Comparison of ENCODE assay signal across 38 mouse cellular contexts in the genomic region with DNA sequence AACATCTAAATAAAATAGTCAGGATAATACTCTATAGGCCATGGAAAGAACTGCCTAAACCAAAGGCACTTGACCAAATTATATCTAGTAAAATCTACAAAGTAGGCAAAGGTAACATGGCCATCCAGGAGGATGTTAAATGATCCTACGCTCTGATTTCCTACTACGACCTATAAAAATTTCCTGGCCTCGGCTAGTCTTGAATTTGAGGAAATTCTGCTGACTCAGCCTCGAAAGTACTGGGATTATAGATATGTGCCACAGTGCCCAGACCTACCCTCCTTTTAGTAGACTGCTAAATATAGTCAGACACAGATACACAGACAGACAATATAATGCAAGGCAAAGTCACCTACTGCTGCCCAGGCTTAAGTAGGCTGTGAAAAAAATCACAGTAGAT. TPM values are rescaled to one million over a fixed set of nuclear protein-coding genes. Genes with fewer than 3 reads are reported as not detected.
"Had no signal": no experiment of that assay in that cellular context is flagged by ENCODE, and none has a peak within 500 bp of the region (broad histone marks: within the 10 kb centered on the region; RNA-seq: fewer than 3 reads in every experiment).

No protein-coding gene starts in this region.

- H3K27ac ChIP-seq: limb, embryonic 10.5 days; limb, embryonic 12.5 days; limb, embryonic 13.5 days; limb, embryonic 15.5 days; liver, embryonic 12.5 days; liver, embryonic 13.5 days; liver, embryonic 14.5 days; liver, embryonic 15.5 days; lung, embryonic 15.5 days; macrophage; midbrain, embryonic 10.5 days; midbrain, embryonic 12.5 days; midbrain, embryonic 13.5 days; midbrain, embryonic 15.5 days; neural tube, embryonic 12.5 days had no signal

- H3K4me2 ChIP-seq: limb, embryonic 12.5 days; limb, embryonic 13.5 days; limb, embryonic 15.5 days; liver, embryonic 11.5 days; liver, embryonic 12.5 days; liver, embryonic 13.5 days; liver, embryonic 15.5 days; lung, embryonic 14.5 days; lung, embryonic 15.5 days; midbrain, embryonic 11.5 days; midbrain, embryonic 12.5 days; midbrain, embryonic 13.5 days; midbrain, embryonic 15.5 days; neural tube, embryonic 12.5 days had no signal

- DNase-seq: left cerebral cortex, postnatal 4 days; liver; liver, embryonic 13.5 days; liver, postnatal 0 days; lung, adult 18-20 months; lung, adult 2 months; lung, embryonic 14.5 days; lung, postnatal 10 days; lung, postnatal 14 days; lung, postnatal 36 days; lung, postnatal 4 days; midbrain, embryonic 14.5 days had no signal

- H3K9ac ChIP-seq: limb, embryonic 12.5 days; limb, embryonic 13.5 days; limb, embryonic 15.5 days; liver, embryonic 12.5 days; liver, embryonic 13.5 days; liver, embryonic 14.5 days; liver, embryonic 15.5 days; liver, postnatal 0 days; lung, embryonic 14.5 days; lung, embryonic 15.5 days; midbrain, embryonic 12.5 days; midbrain, embryonic 13.5 days; midbrain, embryonic 15.5 days; neural tube, embryonic 12.5 days had no signal

- H3K4me1 ChIP-seq: limb, embryonic 10.5 days; limb, embryonic 12.5 days; limb, embryonic 13.5 days; limb, embryonic 15.5 days; liver, embryonic 12.5 days; liver, embryonic 13.5 days; liver, embryonic 15.5 days; lung, embryonic 15.5 days; midbrain, embryonic 10.5 days; midbrain, embryonic 12.5 days; midbrain, embryonic 13.5 days; midbrain, embryonic 15.5 days; neural tube, embryonic 12.5 days had no signal

- H3K4me3 ChIP-seq: limb, embryonic 10.5 days; limb, embryonic 12.5 days; limb, embryonic 13.5 days; limb, embryonic 15.5 days; liver, embryonic 12.5 days; liver, embryonic 13.5 days; liver, embryonic 15.5 days; lung, embryonic 15.5 days; megakaryocyte, embryonic 14.5 days; midbrain, embryonic 10.5 days; midbrain, embryonic 12.5 days; midbrain, embryonic 13.5 days; midbrain, embryonic 15.5 days; myocyte; neural tube, embryonic 12.5 days had no signal

- H3K9me3 ChIP-seq: limb, embryonic 10.5 days; limb, embryonic 12.5 days; limb, embryonic 13.5 days; limb, embryonic 15.5 days; liver, embryonic 12.5 days; liver, embryonic 13.5 days; liver, embryonic 15.5 days; lung, embryonic 15.5 days; megakaryocyte, embryonic 14.5 days; midbrain, embryonic 10.5 days; midbrain, embryonic 12.5 days; midbrain, embryonic 13.5 days; midbrain, embryonic 15.5 days; neural tube, embryonic 12.5 days had no signal

- H3K27me3 ChIP-seq: limb, embryonic 12.5 days; limb, embryonic 13.5 days; limb, embryonic 15.5 days; liver, embryonic 12.5 days; liver, embryonic 13.5 days; liver, embryonic 15.5 days; lung, embryonic 15.5 days; megakaryocyte, embryonic 14.5 days; midbrain, embryonic 12.5 days; midbrain, embryonic 13.5 days; midbrain, embryonic 15.5 days; neural tube, embryonic 12.5 days had no signal

RNA-seq across cellular contexts. Expression of a gene that starts 27.1 kb away (rescaled TPM):
- total RNA-seq: liver, adult 2 months; megakaryocyte progenitor cell, adult 5-6 weeks; megakaryocyte, adult 5-6 weeks; megakaryocyte-erythroid progenitor cell, adult 5-6 weeks; monocyte, adult 5-6 weeks had no signal
- polyA plus RNA-seq: limb, embryonic 10.5 days; liver, adult 2 months; liver, embryonic 11.5 days; liver, embryonic 12.5 days; liver, embryonic 13.5 days; liver, embryonic 14.5 days; liver, embryonic 15.5 days; liver, embryonic 16.5 days; liver, postnatal 0 days; lung, embryonic 15.5 days; lung, embryonic 16.5 days; lung, postnatal 0 days; macrophage; myocyte had no signal
